Mouse (Mus musculus): ENCODE measurements at regions not wholly inside any gene's neighbourhood (a gene's known extent, or its start where the extent isn't known, plus 50 kb on each side); places are given as distances from the start of the nearest gene placed in this dataset.

- TF ChIP-seq CTCF (IDR thresholded peaks at IDR 0.05; ENCODE audit: low read depth, low read length) (no peak), POLR2A (IDR thresholded peaks at IDR 0.05; ENCODE audit: borderline replicate concordance, low read depth, low read length) (no peak)
- H3K4me3 ChIP-seq (ENCODE audit: insufficient read depth, low read length): no peak overlapping the region
- H3K4me1 ChIP-seq (ENCODE audit: control insufficient read depth, insufficient read depth, low read length): no peaks in the 10 kb centered on the region
- no peak overlapping the region for H3K27ac ChIP-seq (ENCODE audit: insufficient read depth, low read depth, low read length)
Measured at GRCm38 (mm10) chr1:96301238-96301637, 570.7 kb downstream of the Slco4c1 start.

GRCm38 (mm10) chr1:96278046-96278576, 593.9 kb downstream of the Slco4c1 start:
- Histone ChIP-seq H3K4me3 (ENCODE audit: insufficient read depth, low read length) (no peak overlapping the region), H3K4me1 (ENCODE audit: control insufficient read depth, insufficient read depth, low read length) (no peaks in the 10 kb centered on the region), H3K27ac (ENCODE audit: insufficient read depth, low read depth, low read length) (no peak overlapping the region)
- no peak for TF ChIP-seq CTCF (IDR thresholded peaks at IDR 0.05; ENCODE audit: low read depth, low read length)
- TF ChIP-seq POLR2A (IDR thresholded peaks at IDR 0.05; ENCODE audit: borderline replicate concordance, low read depth, low read length): no peak

GRCm38 (mm10) chr1:96276646-96277045, 595.3 kb downstream of the Slco4c1 start:
- no peak overlapping the region for H3K4me3 ChIP-seq (ENCODE audit: insufficient read depth, low read length)
- no peaks in the 10 kb centered on the region for H3K4me1 ChIP-seq (ENCODE audit: control insufficient read depth, insufficient read depth, low read length)
- H3K27ac ChIP-seq (ENCODE audit: insufficient read depth, low read depth, low read length): no peak overlapping the region
- TF ChIP-seq POLR2A (IDR thresholded peaks at IDR 0.05; ENCODE audit: borderline replicate concordance, low read depth, low read length) (no peak), CTCF (IDR thresholded peaks at IDR 0.05; ENCODE audit: low read depth, low read length) (no peak)

All from bone marrow macrophage, adult 2 months (primary cell).